Mouse (Mus musculus): ENCODE data around the gene Ap3m1.

DNA sequence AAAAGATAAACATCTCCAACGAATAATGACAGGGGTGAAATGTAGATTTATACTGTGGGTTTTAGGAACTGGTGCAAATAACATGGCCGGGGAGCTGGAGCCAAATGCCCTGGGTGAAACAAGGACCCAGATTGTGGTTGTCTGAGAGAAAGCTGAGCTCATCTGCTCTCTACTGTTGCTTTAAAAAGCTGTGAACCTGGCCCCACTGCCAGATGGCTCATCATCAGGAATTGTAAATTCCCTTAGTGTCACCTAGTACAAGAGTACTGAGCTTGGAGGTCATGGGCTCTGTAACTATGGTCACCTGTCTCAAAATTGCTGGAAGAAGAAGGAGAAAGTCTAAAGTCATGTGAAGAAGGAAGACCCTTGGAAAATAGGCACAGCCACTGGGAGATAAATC lies 6.7 kb upstream of the Ap3m1 start:
- TF ChIP-seq GATA1 (IDR thresholded peaks at IDR 0.05; ENCODE audit: borderline replicate concordance, low read length) = no peak
- no peak for TF ChIP-seq FLI1 (IDR thresholded peaks at IDR 0.05; ENCODE audit: low read length)

Measured in megakaryocyte, embryonic 14.5 days (primary cell).